Mouse (Mus musculus): ENCODE data around the gene Rhbdd3. TPM values are rescaled to one million over a fixed set of nuclear protein-coding genes. Genes with fewer than 3 reads are reported as not detected.

Rhbdd3 gene
- total and polyA plus RNA-seq, 3 experiments = 21.2 to 34.4 (median 23.3) TPM

GRCm38 (mm10) chr11:5154961-5155805, 56.5 kb downstream of the Rhbdd3 start:
- no peak overlapping the region for H3K9ac ChIP-seq (ENCODE audit: low read depth, low read length)
- H3K79me2 ChIP-seq (replicated peaks; ENCODE audit: control insufficient read depth, insufficient read depth, low read length) = no peaks in the 10 kb centered on the region
- TF ChIP-seq POLR2A (IDR thresholded peaks at IDR 0.05; ENCODE audit: insufficient read depth, low read depth, low read length) (no peak), CTCF (IDR thresholded peaks at IDR 0.05) (no peak), EP300 (IDR thresholded peaks at IDR 0.05; ENCODE audit: insufficient read depth, low read depth, low read length) (no peak)
- peak; percentile 48 to 49 for DNase-seq
- H3K36me3 ChIP-seq (ENCODE audit: control insufficient read depth, insufficient read depth, low read length) = no peaks in the 10 kb centered on the region
- intact Hi-C loops (cut with DNase I) = no loop called here
- H3K4me3 ChIP-seq = no peak overlapping the region
- no peaks in the 10 kb centered on the region for H3K4me1 ChIP-seq (ENCODE audit: control insufficient read depth, insufficient read depth, low read length)
- WGBS = 41% methylated on average over 10 of the region's 10 CpGs
- peak overlapping the region; percentile 11; the same call in 1 of the 2 replicates for H3K27ac ChIP-seq
- no peaks in the 10 kb centered on the region for H3K27me3 ChIP-seq (ENCODE audit: control insufficient read depth, insufficient read depth, low read length)

Other genes with a start within 250 kb of the Rhbdd3 start
- gene Nf2, start 249.4 kb upstream of the Rhbdd3 start, total RNA-seq (2021) = 10 to 100 TPM; 77.1 to 85.0 TPM
- gene Nf2, start 249.4 kb upstream of the Rhbdd3 start, polyA plus RNA-seq (2012; rRNA removed) = 57.1 and 85.2 TPM in 2 replicates
- under 1 TPM; 0.50 to 0.75 TPM for gene Nipsnap1, start 225.0 kb upstream of the Rhbdd3 start, total RNA-seq (2021)
- gene Nipsnap1, start 225.0 kb upstream of the Rhbdd3 start, polyA plus RNA-seq (2012; rRNA removed) = 1.6 and 3.6 TPM in 2 replicates
- 10 to 100 TPM; 16.2 to 16.5 TPM for gene Thoc5, start 203.6 kb upstream of the Rhbdd3 start, total RNA-seq (2021)
- 12.8 and 15.8 TPM in 2 replicates for gene Thoc5, start 203.6 kb upstream of the Rhbdd3 start, polyA plus RNA-seq (2012; rRNA removed)
- under 1 TPM in 1 of 2 experiments, not detected in 1; 0.05 TPM for gene Nefh, start 150.9 kb upstream of the Rhbdd3 start, total RNA-seq (2021)
- gene Nefh, start 150.9 kb upstream of the Rhbdd3 start, polyA plus RNA-seq (2012; rRNA removed) = 0.06 and 0.08 TPM in 2 replicates
- gene Ap1b1, start 112.1 kb upstream of the Rhbdd3 start, total RNA-seq (2021) = 10 to 100 TPM; 48.1 to 48.6 TPM
- gene Ap1b1, start 112.1 kb upstream of the Rhbdd3 start, polyA plus RNA-seq (2012; rRNA removed) = 64.2 and 77.2 TPM in 2 replicates
- 1 to 10 TPM; 5.0 to 8.1 TPM for gene Rasl10a, start 40.8 kb upstream of the Rhbdd3 start, total RNA-seq (2021)
- gene Rasl10a, start 40.8 kb upstream of the Rhbdd3 start, polyA plus RNA-seq (2012; rRNA removed) = 5.2 and 5.4 TPM in 2 replicates
- 10 to 100 TPM; 18.2 to 21.0 TPM for gene Gas2l1, start 33.6 kb upstream of the Rhbdd3 start, total RNA-seq (2021)
- 22.5 and 27.9 TPM in 2 replicates for gene Gas2l1, start 33.6 kb upstream of the Rhbdd3 start, polyA plus RNA-seq (2012; rRNA removed)
- 10 to 100 TPM; 89.7 to 92.3 TPM for gene Ewsr1, start 340 bp downstream of the Rhbdd3 start, total RNA-seq (2021)
- 164 and 193 TPM in 2 replicates for gene Ewsr1, start 340 bp downstream of the Rhbdd3 start, polyA plus RNA-seq (2012; rRNA removed)
- gene Emid1, start 53.3 kb downstream of the Rhbdd3 start, total RNA-seq (2021) = 1 to 10 TPM in 1 of 2 experiments, under 1 TPM in 1; 0.82 to 1.2 TPM
- 2.5 and 3.8 TPM in 2 replicates for gene Emid1, start 53.3 kb downstream of the Rhbdd3 start, polyA plus RNA-seq (2012; rRNA removed)
- gene Kremen1, start 162.6 kb downstream of the Rhbdd3 start, total RNA-seq (2021) = 10 to 100 TPM; 80.3 to 93.9 TPM
- 59.7 and 80.8 TPM in 2 replicates for gene Kremen1, start 162.6 kb downstream of the Rhbdd3 start, polyA plus RNA-seq (2012; rRNA removed)

All from heart, adult 2 months (tissue).